Mouse (Mus musculus): ENCODE data around the gene Pld6. TPM values are rescaled to one million over a fixed set of nuclear protein-coding genes. Genes with fewer than 3 reads are reported as not detected.
A peak's percentile ranks its signal among the peaks of the same experiment; 100 is the strongest.

Gene Pld6
- polyA plus RNA-seq, 1 experiment from 2014 or later = 7.9 TPM

DNA sequence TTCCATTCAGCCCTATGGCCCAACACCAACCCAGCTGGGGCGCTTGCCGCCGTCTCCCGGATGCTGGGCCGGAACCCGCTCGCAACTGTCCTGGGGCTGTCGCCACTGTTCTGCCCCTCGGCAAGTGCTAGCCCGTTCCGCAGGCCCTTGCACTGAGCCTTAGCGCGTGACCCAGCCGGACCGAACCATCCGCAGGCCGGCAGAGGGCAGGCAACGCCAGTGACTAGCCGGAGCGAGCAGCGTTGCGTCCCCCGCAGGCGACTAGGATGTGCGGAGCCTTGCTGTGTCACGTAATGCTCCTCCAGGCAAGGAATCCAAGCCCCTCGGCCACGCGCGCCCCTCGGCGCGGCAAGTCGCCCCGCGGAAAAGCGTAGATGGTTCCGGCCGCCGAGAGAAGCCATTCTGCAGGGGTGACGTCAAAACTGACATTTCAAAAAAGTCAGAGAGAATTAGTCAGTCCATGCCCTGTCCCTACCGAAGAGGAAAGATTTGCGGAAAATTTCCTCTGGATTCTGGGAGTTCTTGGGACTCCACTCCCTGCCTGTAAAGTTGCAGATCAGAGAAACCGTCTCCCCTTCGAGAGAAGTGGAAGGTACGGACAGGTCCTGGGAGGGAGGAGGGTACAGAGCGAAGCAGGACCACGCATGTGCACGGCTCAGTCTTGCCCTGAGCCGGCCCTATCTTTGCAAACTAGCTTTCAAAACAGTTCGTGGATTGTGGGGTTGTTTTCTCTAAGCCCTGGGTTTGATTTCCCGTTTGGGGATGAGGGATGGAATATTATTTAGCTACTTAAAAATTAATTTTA lies 22.4 kb upstream of the Pld6 start, which contains the start of gene Flcn:
Gene Flcn (minus strand): TSS at position 347 of the 805 bp plus-strand sequence.
- Histone ChIP-seq H3K9ac (ENCODE audit: low read length) (peak within 1 kb of the TSS; percentile 86), H3K27ac (ENCODE audit: low read length) (peak within 1 kb of the TSS; percentile 97), H3K4me2 (ENCODE audit: low read depth, low read length) (peak within 1 kb of the TSS; percentile 82), H3K4me1 (replicated peaks; ENCODE audit: control insufficient read depth, insufficient read depth, low read length) (peaks cover 12% of the 10 kb centered on the region), H3K36me3 (ENCODE audit: control insufficient read depth, insufficient read depth, low read length) (peaks cover 8% of the 10 kb centered on the region), H3K4me3 (ENCODE audit: low read length) (peak within 1 kb of the TSS; percentile 62), H3K27me3 (ENCODE audit: control insufficient read depth, insufficient read depth, low read depth, low read length) (no peaks in the 10 kb centered on the region), H3K9me3 (ENCODE audit: control insufficient read depth, low read length) (no peaks in the 10 kb centered on the region)
- ATAC-seq (ENCODE audit: low read depth) = peak; percentile 95
- under 1% methylated on average over 52 of the region's 52 CpGs for WGBS

DNA sequence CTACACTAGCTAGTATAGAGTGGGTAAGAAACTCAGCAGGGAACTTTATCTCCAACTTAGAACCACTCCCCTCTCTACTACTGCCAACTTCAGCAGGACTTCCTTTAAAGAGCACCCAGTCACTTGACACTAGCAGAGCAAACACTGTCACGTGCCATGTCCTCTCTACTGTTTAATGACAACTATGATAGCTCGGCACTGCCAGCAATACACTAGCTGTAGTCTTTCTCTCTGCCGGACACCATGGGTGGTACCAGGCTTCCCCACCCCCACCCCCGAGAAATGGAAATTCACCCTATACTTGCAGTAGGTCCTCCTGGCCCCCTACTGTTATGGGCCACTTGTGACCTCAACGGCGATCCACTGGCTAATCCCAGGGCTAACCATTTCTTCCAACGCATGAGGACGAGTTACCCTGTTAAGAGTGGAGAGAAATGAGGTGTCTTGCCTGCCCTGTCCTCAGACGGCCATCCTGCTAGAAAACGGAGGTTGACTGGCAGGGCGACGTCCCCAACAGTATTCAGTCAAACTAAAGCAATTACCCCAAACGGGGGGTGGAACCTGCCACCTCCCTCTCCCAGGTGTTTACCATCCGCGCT lies 21.7 kb upstream of the Pld6 start:
- Histone ChIP-seq H3K27me3 (ENCODE audit: control insufficient read depth, insufficient read depth, low read depth, low read length) (no peaks in the 10 kb centered on the region), H3K9me3 (ENCODE audit: control insufficient read depth, low read length) (no peaks in the 10 kb centered on the region), H3K4me3 (ENCODE audit: low read length) (peak overlapping the region; percentile 62), H3K4me1 (replicated peaks; ENCODE audit: control insufficient read depth, insufficient read depth, low read length) (peaks cover 12% of the 10 kb centered on the region), H3K4me2 (ENCODE audit: low read depth, low read length) (peak overlapping the region; percentile 82), H3K27ac (ENCODE audit: low read length) (peak overlapping the region; percentile 97), H3K9ac (ENCODE audit: low read length) (peak overlapping the region; percentile 86), H3K36me3 (ENCODE audit: control insufficient read depth, insufficient read depth, low read length) (peaks cover 13% of the 10 kb centered on the region)
- WGBS = 0% methylated on average over 15 of the region's 15 CpGs
- peak; percentile 67 for ATAC-seq (ENCODE audit: low read depth)

DNA sequence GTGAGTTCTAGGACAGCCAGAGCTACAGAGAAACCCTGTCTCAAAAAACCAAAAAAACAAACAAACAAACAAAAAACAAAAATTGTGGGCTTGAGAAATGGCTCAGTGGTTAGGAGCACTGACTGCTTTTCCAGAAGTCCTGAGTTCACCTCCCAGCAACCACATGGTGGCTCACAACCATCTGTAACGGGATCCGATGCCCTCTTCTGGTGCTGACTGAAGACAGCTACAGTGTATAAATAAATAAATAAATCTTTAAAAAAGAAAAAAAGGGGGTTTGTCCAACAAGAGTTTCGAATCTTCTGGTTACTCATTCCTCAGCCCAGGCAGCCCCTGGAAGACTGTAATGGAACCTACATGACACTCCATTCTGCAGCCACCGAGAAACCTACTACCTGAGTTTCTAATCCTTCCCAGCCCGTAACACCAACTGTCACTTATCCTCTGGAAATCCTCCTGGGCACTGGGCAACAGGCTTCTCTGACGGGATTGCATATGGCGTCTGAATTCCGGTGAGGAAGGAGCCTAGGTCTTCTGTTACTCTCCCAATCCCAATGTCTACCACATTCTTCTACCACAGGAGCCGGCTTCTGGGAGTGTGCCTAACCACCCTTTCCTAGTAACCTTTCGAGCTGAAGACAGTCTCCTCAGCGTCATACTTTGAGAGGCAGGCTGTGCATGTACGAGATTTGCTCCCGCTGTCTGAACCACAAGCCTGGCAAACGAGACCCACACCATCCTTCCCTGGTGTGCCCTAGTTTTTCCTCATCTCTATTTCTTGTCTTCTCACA lies 20.9 kb upstream of the Pld6 start:
- peak overlapping the region; percentile 62 for H3K4me3 ChIP-seq (ENCODE audit: low read length)
- H3K27me3 ChIP-seq (ENCODE audit: control insufficient read depth, insufficient read depth, low read depth, low read length) = no peaks in the 10 kb centered on the region
- peaks cover 12% of the 10 kb centered on the region for H3K4me1 ChIP-seq (replicated peaks; ENCODE audit: control insufficient read depth, insufficient read depth, low read length)
- no peaks in the 10 kb centered on the region for H3K9me3 ChIP-seq (ENCODE audit: control insufficient read depth, low read length)
- peak overlapping the region; percentile 82 for H3K4me2 ChIP-seq (ENCODE audit: low read depth, low read length)
- H3K36me3 ChIP-seq (ENCODE audit: control insufficient read depth, insufficient read depth, low read length) = peaks cover 18% of the 10 kb centered on the region
- 60% methylated on average over 14 of the region's 14 CpGs for WGBS
- no peak for ATAC-seq (ENCODE audit: low read depth)
- H3K9ac ChIP-seq (ENCODE audit: low read length) = peak overlapping the region; percentile 86
- H3K27ac ChIP-seq (ENCODE audit: low read length) = peak overlapping the region; percentile 97

DNA sequence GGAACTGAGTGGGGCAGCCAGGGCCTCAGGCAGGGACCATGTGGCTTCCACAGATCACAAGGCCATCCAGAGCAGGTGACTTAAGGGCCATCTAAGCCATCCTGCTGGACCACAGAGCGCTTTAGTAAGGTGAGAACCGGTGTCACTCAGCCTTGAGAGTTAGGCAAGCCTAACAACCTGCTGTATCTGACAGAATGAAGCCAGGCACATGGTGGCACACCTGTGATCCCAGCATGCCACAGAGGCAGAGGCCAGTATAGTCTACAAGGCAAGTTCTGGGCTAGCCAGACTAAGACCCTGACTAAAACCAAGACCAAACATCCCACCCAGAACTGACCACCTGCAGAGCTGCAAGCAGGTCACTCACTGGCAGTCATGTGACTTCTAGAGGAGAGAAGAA lies 18.2 kb upstream of the Pld6 start:
- no peaks in the 10 kb centered on the region for H3K9me3 ChIP-seq (ENCODE audit: control insufficient read depth, low read length)
- H3K4me2 ChIP-seq (ENCODE audit: low read depth, low read length) = no peak overlapping the region
- no peak for ATAC-seq (ENCODE audit: low read depth)
- peaks cover 31% of the 10 kb centered on the region for H3K36me3 ChIP-seq (ENCODE audit: control insufficient read depth, insufficient read depth, low read length)
- H3K9ac ChIP-seq (ENCODE audit: low read length) = no peak overlapping the region
- no peaks in the 10 kb centered on the region for H3K27me3 ChIP-seq (ENCODE audit: control insufficient read depth, insufficient read depth, low read depth, low read length)
- H3K4me3 ChIP-seq (ENCODE audit: low read length) = no peak overlapping the region
- peaks cover 8% of the 10 kb centered on the region; the same call in 1 of the 2 replicates for H3K4me1 ChIP-seq (replicated peaks; ENCODE audit: control insufficient read depth, insufficient read depth, low read length)
- H3K27ac ChIP-seq (ENCODE audit: low read length) = no peak overlapping the region
- WGBS = 95% methylated on average over 2 of the region's 2 CpGs

DNA sequence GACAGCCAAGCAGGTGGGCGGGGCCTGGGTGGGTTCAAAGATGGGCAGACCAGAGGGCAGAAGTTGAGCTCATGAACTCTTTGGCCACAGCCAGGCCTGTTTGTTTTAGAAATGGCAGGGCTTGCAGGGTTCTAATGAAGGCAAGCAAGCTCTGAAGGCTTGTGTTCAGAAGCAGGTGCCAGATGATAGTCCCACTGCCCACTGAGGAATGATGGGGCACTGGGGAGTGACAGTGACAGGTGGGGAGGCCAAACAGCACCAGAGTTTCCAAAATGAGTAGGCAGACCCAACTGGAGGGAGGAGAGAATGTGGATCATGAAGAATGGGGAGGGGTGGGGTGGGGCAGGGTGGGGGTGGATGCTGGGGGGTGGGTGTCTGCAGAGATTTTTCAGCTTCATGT lies 17.8 kb upstream of the Pld6 start:
- peaks cover 7% of the 10 kb centered on the region; the same call in 1 of the 2 replicates for H3K4me1 ChIP-seq (replicated peaks; ENCODE audit: control insufficient read depth, insufficient read depth, low read length)
- H3K4me3 ChIP-seq (ENCODE audit: low read length) = no peak overlapping the region
- no peak overlapping the region for H3K27ac ChIP-seq (ENCODE audit: low read length)
- peaks cover 35% of the 10 kb centered on the region for H3K36me3 ChIP-seq (ENCODE audit: control insufficient read depth, insufficient read depth, low read length)
- H3K4me2 ChIP-seq (ENCODE audit: low read depth, low read length) = no peak overlapping the region
- no peaks in the 10 kb centered on the region for H3K27me3 ChIP-seq (ENCODE audit: control insufficient read depth, insufficient read depth, low read depth, low read length)
- H3K9me3 ChIP-seq (ENCODE audit: control insufficient read depth, low read length) = no peaks in the 10 kb centered on the region
- WGBS = 100% methylated on average over 1 of the region's 1 CpGs
- no peak for ATAC-seq (ENCODE audit: low read depth)
- H3K9ac ChIP-seq (ENCODE audit: low read length) = no peak overlapping the region

DNA sequence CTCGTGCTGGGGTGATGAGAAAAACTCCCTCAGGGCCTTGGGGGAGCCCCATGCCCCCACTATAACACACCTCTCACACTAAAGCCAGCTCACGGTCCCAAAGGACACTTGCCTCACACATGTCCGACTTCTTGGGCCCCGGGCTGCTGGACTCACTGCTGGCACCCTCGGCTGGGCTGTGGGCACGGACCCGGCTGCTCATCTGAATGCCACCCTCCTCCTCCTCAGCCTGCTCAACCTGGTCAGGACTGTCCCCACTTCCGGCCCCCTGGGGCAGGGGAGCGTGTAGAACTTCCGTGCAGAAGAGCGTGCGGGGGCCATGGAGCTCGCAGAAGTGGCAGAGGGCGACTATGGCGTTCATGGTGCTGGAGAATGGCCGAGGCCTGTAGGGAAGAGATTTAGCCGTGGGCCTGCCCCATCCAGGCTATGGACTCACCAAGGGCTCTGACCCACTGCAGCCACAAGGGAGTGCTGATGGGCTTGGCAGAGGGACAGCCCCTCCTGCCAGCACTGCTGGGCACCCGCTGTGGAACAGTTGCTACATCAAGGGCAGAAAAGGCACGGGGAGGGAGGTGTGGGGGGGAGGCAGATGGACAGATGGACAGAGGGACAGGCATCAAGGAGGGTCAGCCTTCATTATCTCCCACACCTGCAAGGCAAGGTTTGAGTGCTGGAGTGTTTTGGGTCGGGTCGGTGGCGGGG lies 17.1 kb upstream of the Pld6 start:
- WGBS = 88% methylated on average over 22 of the region's 22 CpGs
- Histone ChIP-seq H3K4me2 (ENCODE audit: low read depth, low read length) (no peak overlapping the region), H3K27ac (ENCODE audit: low read length) (no peak overlapping the region), H3K36me3 (ENCODE audit: control insufficient read depth, insufficient read depth, low read length) (peaks cover 42% of the 10 kb centered on the region), H3K27me3 (ENCODE audit: control insufficient read depth, insufficient read depth, low read depth, low read length) (no peaks in the 10 kb centered on the region), H3K9ac (ENCODE audit: low read length) (no peak overlapping the region), H3K4me3 (ENCODE audit: low read length) (no peak overlapping the region), H3K9me3 (ENCODE audit: control insufficient read depth, low read length) (no peaks in the 10 kb centered on the region), H3K4me1 (replicated peaks; ENCODE audit: control insufficient read depth, insufficient read depth, low read length) (peaks cover 7% of the 10 kb centered on the region; the same call in 1 of the 2 replicates)
- no peak for ATAC-seq (ENCODE audit: low read depth)

DNA sequence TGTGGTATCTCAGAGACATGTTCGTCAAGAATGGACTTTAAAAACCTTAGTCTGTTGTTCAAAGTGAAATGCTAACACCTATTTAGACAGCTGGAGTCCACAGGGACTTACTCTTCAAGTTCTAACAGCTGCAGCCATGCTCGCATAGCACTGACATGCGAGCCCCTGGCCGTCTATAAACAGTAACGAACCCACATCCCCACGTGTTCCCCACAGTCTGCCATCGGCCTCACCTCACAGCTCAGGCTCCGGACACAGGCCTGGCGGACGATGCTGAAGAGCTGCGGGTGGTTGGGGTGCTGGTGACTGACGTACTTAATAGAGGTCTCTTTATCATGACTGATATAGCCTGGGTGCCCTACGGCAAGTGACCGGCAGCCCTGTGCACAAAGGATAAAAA lies 16.1 kb upstream of the Pld6 start:
- Histone ChIP-seq H3K27me3 (ENCODE audit: control insufficient read depth, insufficient read depth, low read depth, low read length) (no peaks in the 10 kb centered on the region), H3K27ac (ENCODE audit: low read length) (no peak overlapping the region), H3K9me3 (ENCODE audit: control insufficient read depth, low read length) (no peaks in the 10 kb centered on the region), H3K9ac (ENCODE audit: low read length) (no peak overlapping the region), H3K4me2 (ENCODE audit: low read depth, low read length) (no peak overlapping the region), H3K4me1 (replicated peaks; ENCODE audit: control insufficient read depth, insufficient read depth, low read length) (peaks cover 3% of the 10 kb centered on the region; the same call in 1 of the 2 replicates), H3K4me3 (ENCODE audit: low read length) (no peak overlapping the region), H3K36me3 (ENCODE audit: control insufficient read depth, insufficient read depth, low read length) (peaks cover 50% of the 10 kb centered on the region)
- 79% methylated on average over 14 of the region's 14 CpGs for WGBS
- ATAC-seq (ENCODE audit: low read depth) = no peak

DNA sequence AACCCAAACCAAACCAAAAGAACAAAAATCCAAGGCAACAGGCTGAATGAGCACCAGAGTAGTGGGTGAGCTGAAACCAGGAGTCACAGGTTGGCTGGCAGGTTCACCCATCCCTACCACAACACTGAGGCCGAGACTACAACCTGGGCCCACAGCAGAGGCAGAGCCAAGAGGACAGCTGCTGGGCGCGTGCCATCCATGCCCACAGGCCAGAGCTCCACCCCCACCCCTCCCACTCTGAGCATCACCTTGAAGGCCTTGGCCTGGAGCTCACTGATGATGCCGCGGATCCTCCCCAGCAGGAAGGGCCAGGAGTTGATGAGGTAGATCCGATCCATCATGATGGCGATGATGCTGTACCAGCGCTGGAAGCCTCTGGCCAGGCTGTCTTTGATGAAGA lies 14.4 kb upstream of the Pld6 start:
- WGBS = 96% methylated on average over 8 of the region's 8 CpGs
- no peaks in the 10 kb centered on the region for H3K27me3 ChIP-seq (ENCODE audit: control insufficient read depth, insufficient read depth, low read depth, low read length)
- H3K4me3 ChIP-seq (ENCODE audit: low read length) = no peak overlapping the region
- H3K4me1 ChIP-seq (replicated peaks; ENCODE audit: control insufficient read depth, insufficient read depth, low read length) = no peaks in the 10 kb centered on the region
- H3K9ac ChIP-seq (ENCODE audit: low read length) = no peak overlapping the region
- ATAC-seq (ENCODE audit: low read depth) = no peak
- no peak overlapping the region for H3K27ac ChIP-seq (ENCODE audit: low read length)
- peaks cover 55% of the 10 kb centered on the region for H3K36me3 ChIP-seq (ENCODE audit: control insufficient read depth, insufficient read depth, low read length)
- H3K9me3 ChIP-seq (ENCODE audit: control insufficient read depth, low read length) = no peaks in the 10 kb centered on the region
- no peak overlapping the region for H3K4me2 ChIP-seq (ENCODE audit: low read depth, low read length)
